Mouse (Mus musculus): ENCODE measurements around the gene Apbb2. TPM values are rescaled to one million over a fixed set of nuclear protein-coding genes. Genes with fewer than 3 reads are reported as not detected.

Apbb2 gene
- total and polyA plus RNA-seq, 3 experiments = 26.7 to 40.0 (median 39.9) TPM

DNA sequence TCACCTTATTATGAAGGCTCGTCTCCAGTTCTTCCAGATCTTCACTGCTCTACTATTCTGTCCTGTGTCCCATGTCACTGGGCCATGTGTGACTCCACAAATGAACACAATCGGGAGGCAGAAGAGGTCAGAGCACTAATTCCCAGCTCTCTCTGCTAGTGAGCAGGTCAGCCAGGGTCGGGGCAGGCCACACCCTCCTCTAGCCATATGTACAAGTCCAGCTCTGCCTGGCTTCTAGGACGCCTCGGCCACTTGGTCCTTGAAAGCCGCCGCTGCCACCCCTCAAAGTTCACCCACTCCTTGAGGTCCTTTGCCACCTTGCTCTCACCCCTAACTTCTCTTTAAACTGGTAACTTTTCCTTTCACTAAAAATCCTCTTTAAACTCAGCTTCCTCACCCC, 198.6 kb downstream of the Apbb2 start:
- Histone ChIP-seq H3K79me2 (replicated peaks; ENCODE audit: control insufficient read depth, insufficient read depth, low read length) (no peaks in the 10 kb centered on the region; the same call in 1 of the 2 replicates), H3K9ac (ENCODE audit: low read depth, low read length) (no peak overlapping the region), H3K4me1 (ENCODE audit: control insufficient read depth, insufficient read depth, low read length) (peaks cover 11% of the 10 kb centered on the region), H3K27me3 (ENCODE audit: control insufficient read depth, insufficient read depth, low read length) (no peaks in the 10 kb centered on the region), H3K27ac (no peak overlapping the region), H3K4me3 (no peak overlapping the region), H3K36me3 (ENCODE audit: control insufficient read depth, insufficient read depth, low read length) (no peaks in the 10 kb centered on the region)
- WGBS = 63% methylated on average over 7 of the region's 7 CpGs
- DNase-seq = no peak
- TF ChIP-seq EP300 (IDR thresholded peaks at IDR 0.05; ENCODE audit: insufficient read depth, low read depth, low read length) (no peak), CTCF (IDR thresholded peaks at IDR 0.05) (no peak), POLR2A (IDR thresholded peaks at IDR 0.05; ENCODE audit: insufficient read depth, low read depth, low read length) (no peak)
- intact Hi-C loops (cut with DNase I) = loop anchor here (5.0 kb wide), 1 partner anchor 137 kb away; no protein-coding TSS in a partner anchor

DNA sequence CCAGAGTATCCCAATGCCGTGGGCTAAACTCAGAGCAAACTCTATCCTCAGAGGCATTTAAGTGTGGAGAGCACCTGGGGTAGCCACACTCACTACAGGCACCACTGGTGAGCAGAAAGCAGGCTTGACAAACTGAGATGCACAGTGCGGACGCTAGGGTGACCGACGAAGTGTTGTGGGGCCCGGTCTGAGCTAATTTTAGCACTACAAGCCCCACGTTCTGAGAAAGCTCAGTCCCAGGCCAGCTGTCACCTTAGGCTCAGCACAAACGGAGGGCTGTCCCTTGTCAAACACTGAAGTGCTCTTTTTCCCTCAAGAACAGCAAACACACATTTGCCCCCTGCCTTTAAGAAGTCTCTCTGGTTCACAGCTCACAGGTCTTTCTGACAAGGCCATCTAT, 201.3 kb downstream of the Apbb2 start:
- no peaks in the 10 kb centered on the region for H3K27me3 ChIP-seq (ENCODE audit: control insufficient read depth, insufficient read depth, low read length)
- TF ChIP-seq CTCF (IDR thresholded peaks at IDR 0.05) (peak; percentile 53), POLR2A (IDR thresholded peaks at IDR 0.05; ENCODE audit: insufficient read depth, low read depth, low read length) (peak; percentile 41; the same call in 1 of the 2 replicates), EP300 (IDR thresholded peaks at IDR 0.05; ENCODE audit: insufficient read depth, low read depth, low read length) (no peak)
- intact Hi-C loops (cut with DNase I) = no loop called here
- no peak overlapping the region for H3K4me3 ChIP-seq
- H3K36me3 ChIP-seq (ENCODE audit: control insufficient read depth, insufficient read depth, low read length) = no peaks in the 10 kb centered on the region; the same call in 1 of the 2 replicates
- H3K4me1 ChIP-seq (ENCODE audit: control insufficient read depth, insufficient read depth, low read length) = peaks cover 10% of the 10 kb centered on the region
- peak; percentile 35 to 37 for DNase-seq
- H3K27ac ChIP-seq = peak overlapping the region; percentile 64
- WGBS = 41% methylated on average over 8 of the region's 8 CpGs
- no peak overlapping the region for H3K9ac ChIP-seq (ENCODE audit: low read depth, low read length)
- no peaks in the 10 kb centered on the region; the same call in 1 of the 2 replicates for H3K79me2 ChIP-seq (replicated peaks; ENCODE audit: control insufficient read depth, insufficient read depth, low read length)

DNA sequence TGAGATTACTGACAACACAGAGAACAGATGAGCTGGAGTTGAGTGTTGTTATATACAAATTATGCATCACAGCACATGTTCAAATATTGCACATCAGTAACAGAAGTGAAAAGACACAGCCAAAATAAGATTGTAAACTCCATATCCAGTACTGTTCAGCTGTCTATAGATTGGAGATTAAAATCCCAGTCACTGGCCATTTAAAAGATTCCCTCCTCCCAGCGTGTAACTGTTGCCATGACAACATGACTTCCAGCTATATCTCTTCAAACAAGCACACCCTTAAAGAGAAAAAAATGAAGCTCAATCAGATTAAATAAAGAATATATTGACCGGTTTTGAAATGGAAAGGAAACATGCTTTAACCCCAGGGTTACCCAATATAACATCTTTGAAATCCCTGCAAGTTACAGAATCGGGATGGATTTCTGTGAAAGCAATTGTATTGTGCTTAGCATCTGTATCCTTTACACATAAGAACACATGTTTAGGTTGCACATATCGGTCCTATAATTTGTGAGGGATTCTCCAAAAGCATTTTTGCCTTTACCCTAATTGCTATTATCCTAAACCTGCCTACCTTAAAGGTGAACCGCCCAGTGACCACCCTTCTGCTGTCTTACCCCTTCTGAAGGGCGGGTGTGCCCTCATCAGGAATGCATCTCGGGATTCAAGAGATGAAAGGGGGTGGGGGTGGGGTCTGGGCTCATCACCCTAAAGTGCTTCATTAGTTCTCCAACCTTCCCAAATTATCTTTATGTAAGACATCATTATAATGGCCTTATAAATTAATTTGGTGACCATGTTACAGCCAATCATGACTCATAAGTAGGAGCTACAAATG, 202.7 kb downstream of the Apbb2 start:
- no peak overlapping the region for H3K4me3 ChIP-seq
- TF ChIP-seq CTCF (IDR thresholded peaks at IDR 0.05) = no peak
- no peak for TF ChIP-seq EP300 (IDR thresholded peaks at IDR 0.05; ENCODE audit: insufficient read depth, low read depth, low read length)
- no peak for TF ChIP-seq POLR2A (IDR thresholded peaks at IDR 0.05; ENCODE audit: insufficient read depth, low read depth, low read length)
- no peak overlapping the region for H3K27ac ChIP-seq
- H3K79me2 ChIP-seq (replicated peaks; ENCODE audit: control insufficient read depth, insufficient read depth, low read length) = no peaks in the 10 kb centered on the region; the same call in 1 of the 2 replicates
- 81% methylated on average over 7 of the region's 7 CpGs for WGBS
- intact Hi-C loops (cut with DNase I) = no loop called here
- no peaks in the 10 kb centered on the region; the same call in 1 of the 2 replicates for H3K36me3 ChIP-seq (ENCODE audit: control insufficient read depth, insufficient read depth, low read length)
- H3K4me1 ChIP-seq (ENCODE audit: control insufficient read depth, insufficient read depth, low read length) = peaks cover 6% of the 10 kb centered on the region
- no peaks in the 10 kb centered on the region for H3K27me3 ChIP-seq (ENCODE audit: control insufficient read depth, insufficient read depth, low read length)
- no peak overlapping the region for H3K9ac ChIP-seq (ENCODE audit: low read depth, low read length)
- DNase-seq = no peak

DNA sequence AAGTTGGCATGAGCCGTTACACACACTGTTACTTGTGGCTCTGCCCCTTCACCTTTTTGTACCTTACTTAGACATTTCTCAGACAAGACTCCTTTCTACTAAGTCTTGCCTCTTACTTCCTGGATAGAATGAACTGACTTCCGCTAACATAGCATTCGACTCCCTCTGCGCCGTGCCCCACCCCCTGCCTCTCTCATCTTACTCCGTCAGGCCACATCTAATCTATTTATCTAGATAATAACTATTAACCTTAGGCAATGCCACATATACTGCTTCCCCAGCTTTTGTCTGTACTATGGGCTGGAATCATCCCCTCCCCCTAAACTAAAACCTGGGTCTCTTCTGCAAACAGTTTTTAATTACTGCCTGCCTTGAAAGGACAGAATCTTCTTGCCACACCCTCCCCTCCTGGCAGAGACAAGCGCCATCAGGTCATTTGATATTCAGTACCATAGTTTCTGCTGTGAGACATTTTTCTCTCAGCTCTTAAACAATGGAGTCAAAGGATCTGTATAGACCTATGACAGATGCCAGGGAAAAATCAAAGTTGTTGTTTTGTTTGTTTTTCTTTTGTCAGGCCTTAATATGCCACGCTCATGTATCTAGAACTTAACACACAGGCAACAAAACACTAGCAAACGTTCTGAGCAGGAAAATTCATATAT, 203.4 kb downstream of the Apbb2 start:
- DNase-seq = no peak
- TF ChIP-seq CTCF (IDR thresholded peaks at IDR 0.05) (no peak), EP300 (IDR thresholded peaks at IDR 0.05; ENCODE audit: insufficient read depth, low read depth, low read length) (no peak), POLR2A (IDR thresholded peaks at IDR 0.05; ENCODE audit: insufficient read depth, low read depth, low read length) (no peak)
- no peak overlapping the region for H3K9ac ChIP-seq (ENCODE audit: low read depth, low read length)
- no peak overlapping the region for H3K4me3 ChIP-seq
- no peaks in the 10 kb centered on the region; the same call in 1 of the 2 replicates for H3K79me2 ChIP-seq (replicated peaks; ENCODE audit: control insufficient read depth, insufficient read depth, low read length)
- WGBS = 86% methylated on average over 9 of the region's 9 CpGs
- H3K36me3 ChIP-seq (ENCODE audit: control insufficient read depth, insufficient read depth, low read length) = no peaks in the 10 kb centered on the region; the same call in 1 of the 2 replicates
- peaks cover 2% of the 10 kb centered on the region for H3K4me1 ChIP-seq (ENCODE audit: control insufficient read depth, insufficient read depth, low read length)
- H3K27ac ChIP-seq = no peak overlapping the region
- intact Hi-C loops (cut with DNase I) = no loop called here
- H3K27me3 ChIP-seq (ENCODE audit: control insufficient read depth, insufficient read depth, low read length) = no peaks in the 10 kb centered on the region

DNA sequence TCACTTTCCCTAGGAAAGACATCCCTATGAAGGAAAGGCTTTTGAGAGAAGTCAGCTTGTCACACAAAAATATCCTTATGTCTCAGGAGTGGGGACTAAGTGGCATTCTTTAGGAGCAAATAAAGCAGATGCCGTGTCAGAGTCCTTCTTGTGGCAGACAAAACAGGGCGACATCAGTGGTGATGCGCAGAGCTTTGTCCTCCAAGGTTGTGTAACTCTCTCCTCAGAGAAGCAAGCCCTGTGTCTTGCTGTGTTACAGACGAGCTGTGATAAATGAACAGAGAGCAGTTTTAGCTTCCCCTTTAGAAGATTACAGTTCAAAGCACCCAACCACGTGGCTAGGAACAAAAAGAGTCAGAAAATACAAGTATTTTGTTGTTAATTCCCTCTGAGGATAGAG, 205.2 kb downstream of the Apbb2 start:
- no peak for TF ChIP-seq POLR2A (IDR thresholded peaks at IDR 0.05; ENCODE audit: insufficient read depth, low read depth, low read length)
- no peak for TF ChIP-seq EP300 (IDR thresholded peaks at IDR 0.05; ENCODE audit: insufficient read depth, low read depth, low read length)
- TF ChIP-seq CTCF (IDR thresholded peaks at IDR 0.05) = no peak
- H3K4me1 ChIP-seq (ENCODE audit: control insufficient read depth, insufficient read depth, low read length) = no peaks in the 10 kb centered on the region; the same call in 1 of the 2 replicates
- H3K4me3 ChIP-seq = no peak overlapping the region
- WGBS = 76% methylated on average over 5 of the region's 5 CpGs
- no peaks in the 10 kb centered on the region; the same call in 1 of the 2 replicates for H3K36me3 ChIP-seq (ENCODE audit: control insufficient read depth, insufficient read depth, low read length)
- intact Hi-C loops (cut with DNase I) = no loop called here
- H3K9ac ChIP-seq (ENCODE audit: low read depth, low read length) = no peak overlapping the region
- H3K79me2 ChIP-seq (replicated peaks; ENCODE audit: control insufficient read depth, insufficient read depth, low read length) = no peaks in the 10 kb centered on the region; the same call in 1 of the 2 replicates
- no peaks in the 10 kb centered on the region for H3K27me3 ChIP-seq (ENCODE audit: control insufficient read depth, insufficient read depth, low read length)
- no peak for DNase-seq
- H3K27ac ChIP-seq = no peak overlapping the region
